Mouse (Mus musculus) CD8-positive naive resting alpha-beta T cell, adult 57 days (primary cell): Measurements from ENCODE around the gene Hmgcl. TPM values are rescaled to one million over a fixed set of nuclear protein-coding genes. Genes with fewer than 3 reads are reported as not detected.

Experiments
- total RNA-seq: library from RNA; stranded (reverse); gene quantifications from one replicate; pipeline ENCODE4 v1.2.4, GENCODE M21; 2023

Gene Hmgcl
- 23.6 TPM for total RNA-seq

DNA sequence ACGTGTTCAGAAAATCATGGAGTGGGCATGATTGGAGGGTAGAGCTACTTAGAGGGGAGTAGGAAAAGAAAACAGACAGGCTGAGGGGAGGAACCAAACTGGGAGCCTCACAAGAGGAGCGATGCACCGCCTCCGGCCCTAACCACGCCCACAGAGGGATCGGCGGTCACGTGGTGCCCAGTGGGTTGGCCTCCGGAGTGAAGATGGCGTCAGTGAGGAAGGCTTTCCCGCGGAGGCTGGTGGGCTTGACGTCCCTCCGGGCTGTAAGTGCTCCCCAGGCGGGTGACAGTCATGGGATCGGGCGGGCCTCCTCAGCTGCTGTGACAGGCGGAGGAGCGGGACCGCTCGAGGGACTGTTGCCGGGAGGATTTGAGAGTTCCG lies at the start of gene Hmgcl:
Hmgcl (plus strand) TSS at position 171 of the 381 bp plus-strand sequence.

DNA sequence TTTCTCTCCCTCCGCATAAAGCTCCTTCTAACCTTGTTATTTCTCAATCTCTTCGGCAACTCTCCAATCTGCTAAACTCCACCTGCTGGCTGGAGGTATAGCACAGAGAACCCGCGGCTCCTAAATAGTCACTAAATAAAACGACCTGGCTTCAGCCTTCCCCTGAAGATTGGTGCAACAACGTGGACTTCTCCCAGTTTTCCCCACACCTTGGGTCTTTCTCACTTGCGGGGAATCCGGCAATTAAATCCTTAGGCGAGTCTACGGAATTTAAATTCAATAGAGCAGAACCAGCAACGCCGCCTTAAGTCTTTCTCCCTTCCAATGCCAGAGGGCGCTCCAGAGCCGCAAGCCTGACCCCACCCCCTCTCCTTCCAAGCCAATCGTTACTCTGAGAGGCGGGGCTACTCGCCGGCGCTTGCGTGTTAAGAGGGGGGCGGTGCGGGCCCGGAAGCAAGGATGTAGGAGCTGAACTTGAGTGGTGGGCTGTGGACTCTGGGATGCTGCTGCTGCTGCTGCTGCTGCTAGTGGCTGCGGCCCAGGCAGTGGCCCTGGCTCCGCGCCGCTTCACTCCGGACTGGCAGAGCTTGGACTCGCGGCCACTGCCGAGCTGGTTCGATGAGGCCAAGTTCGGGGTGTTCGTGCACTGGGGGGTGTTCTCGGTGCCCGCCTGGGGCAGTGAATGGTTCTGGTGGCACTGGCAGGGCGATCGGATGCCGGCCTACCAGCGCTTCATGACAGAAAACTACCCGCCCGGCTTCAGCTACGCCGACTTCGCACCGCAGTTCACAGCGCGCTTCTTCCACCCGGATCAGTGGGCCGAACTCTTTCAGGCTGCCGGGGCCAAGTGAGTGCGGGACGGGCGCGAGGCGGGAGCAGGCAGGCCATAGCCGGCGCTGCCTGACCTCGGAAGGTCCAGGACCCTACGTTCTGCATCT lies 25.7 kb upstream of the Hmgcl start, which contains the start of gene Fuca1:
Fuca1 (plus strand) TSS at position 432 of the 938 bp plus-strand sequence.

GRCm38 (mm10) chr4:135963457-135964193 lies 17.4 kb downstream of the Hmgcl start, which contains the start of gene Gale:
Gene Gale (plus strand): TSS chr4:135963727.

DNA sequence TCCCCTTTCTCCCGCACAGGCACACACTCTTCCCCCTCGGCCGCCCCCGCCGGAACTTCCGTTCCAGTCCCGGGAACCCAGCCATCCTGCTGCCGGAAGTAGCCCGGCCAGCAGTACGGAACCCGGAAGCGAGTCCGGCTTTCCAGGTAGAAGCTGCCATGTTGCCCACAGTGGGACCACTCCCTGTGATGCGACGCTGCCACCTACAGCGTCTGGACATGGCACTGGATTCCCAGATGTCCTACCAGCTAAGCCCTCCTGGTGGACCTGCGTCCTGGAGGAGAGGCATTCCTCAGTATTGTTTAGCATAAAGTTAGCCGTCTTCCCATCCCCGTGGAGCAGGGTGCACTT lies 26.3 kb downstream of the Hmgcl start, which contains the start of gene Lypla2:
Lypla2 (minus strand) TSS at position 71 of the 351 bp plus-strand sequence.

DNA sequence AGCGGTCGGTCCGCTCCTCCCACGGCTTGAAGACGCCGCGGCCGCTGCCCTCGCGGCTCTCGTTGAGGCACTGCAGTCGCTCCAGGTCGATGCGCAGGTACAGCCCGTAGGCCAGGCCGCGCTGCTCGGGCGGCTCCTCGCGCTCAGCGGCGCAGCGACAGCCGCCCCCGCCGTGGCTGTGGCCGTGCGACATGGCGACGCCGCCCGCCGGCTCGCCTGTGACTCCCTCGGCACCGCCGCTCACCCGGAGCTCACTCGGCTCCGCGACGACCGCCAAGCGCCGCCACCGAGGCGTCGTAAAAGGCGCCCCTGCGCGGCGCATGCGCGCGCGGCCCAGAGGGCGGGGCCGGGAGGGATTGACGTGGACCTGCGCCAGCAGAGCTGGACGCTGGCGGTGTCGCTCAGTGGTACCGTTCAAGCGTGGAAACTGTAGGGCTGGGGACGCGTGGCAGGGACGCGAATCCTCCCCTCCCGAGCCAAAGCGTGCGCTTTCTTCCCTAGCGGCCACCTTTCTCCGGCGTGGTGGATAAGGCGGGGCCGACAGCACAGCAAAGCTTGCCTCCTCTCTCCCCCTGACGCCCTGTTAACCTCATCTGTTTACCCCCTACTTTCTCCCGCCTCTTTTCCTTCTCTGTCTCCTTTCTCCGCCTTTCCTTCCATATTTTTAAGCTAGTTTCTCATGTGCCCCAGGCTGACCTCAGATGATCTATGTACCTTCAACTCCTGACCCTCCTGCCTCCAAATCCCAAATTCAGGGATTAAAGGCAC lies 40.9 kb downstream of the Hmgcl start, which contains the start of gene Pithd1:
Pithd1 (minus strand) TSS at position 322 of the 768 bp plus-strand sequence.

Other genes with a start within 250 kb of the Hmgcl start
- not detected for gene Il22ra1, start 218.3 kb upstream of the Hmgcl start, total RNA-seq
- not detected for gene Myom3, start 186.7 kb upstream of the Hmgcl start, total RNA-seq
- 112 TPM for gene Srsf10, start 90.7 kb upstream of the Hmgcl start, total RNA-seq
- 84.5 TPM for gene Pnrc2, start 72.6 kb upstream of the Hmgcl start, total RNA-seq
- 34.4 TPM for gene Cnr2, start 51.1 kb upstream of the Hmgcl start, total RNA-seq
- gene Fuca1, start 25.7 kb upstream of the Hmgcl start, total RNA-seq = 47.9 TPM
- gene Gale, start 17.3 kb downstream of the Hmgcl start, total RNA-seq = 3.9 TPM
- 102 TPM for gene Lypla2, start 26.2 kb downstream of the Hmgcl start, total RNA-seq
- gene Pithd1, start 40.8 kb downstream of the Hmgcl start, total RNA-seq = 33.2 TPM
- 37.6 TPM for gene Eloa, start 75.3 kb downstream of the Hmgcl start, total RNA-seq
- 1,297 TPM for gene Rpl11, start 107.0 kb downstream of the Hmgcl start, total RNA-seq
- gene Id3, start 197.0 kb downstream of the Hmgcl start, total RNA-seq = 24.1 TPM
- 25.4 TPM for gene E2f2, start 225.9 kb downstream of the Hmgcl start, total RNA-seq